Mouse (Mus musculus) liver, embryonic 14.5 days (tissue): ENCODE data around the gene Dazap1. TPM values are rescaled to one million over a fixed set of nuclear protein-coding genes. Genes with fewer than 3 reads are reported as not detected.

ENCODE experiments used
- ATAC-seq: fragments of 200-750 bp; cut with Nextera tagmentation; 2 replicates; pipeline ENCODE4 v1.8.0; 2017; ENCODE audit warnings: moderate number of reproducible peaks, mild to moderate bottlenecking, moderate library complexity; ENCODE audit not compliant: insufficient read depth
- DNase-seq, 3 experiments: peaks; one replicate each; pipeline ENCODE4 v3.0.0-alpha.2; 2012 to 2013; ENCODE audit warnings: low read depth in 3 of 3, low spot score in 3 of 3
- H3K27ac ChIP-seq: fragments of 300-500 bp; sonication (generic); 2 replicates; pipeline ENCODE4 v1.5.1; 2014; ENCODE audit warnings: moderate library complexity, mild to moderate bottlenecking, control low read depth, inconsistent platforms
- H3K27me3 ChIP-seq: fragments of 300-500 bp; sonication (generic); 2 replicates; pipeline ENCODE4 v1.6.1; 2014; ENCODE audit warnings: mild to moderate bottlenecking, low read length, moderate library complexity; ENCODE audit not compliant: control insufficient read depth, insufficient read depth
- H3K36me3 ChIP-seq: fragments of 300-500 bp; sonication (generic); replicated peaks from 2 replicates; pipeline ENCODE4 v1.6.1; 2014; ENCODE audit warnings: low read depth; ENCODE audit not compliant: control insufficient read depth, insufficient read depth
- H3K4me1 ChIP-seq, 2 experiments: fragments of 200-500 bp in 1 of 2; fragments of 300-500 bp in 1 of 2; sonication (generic) in 1 of 2; replicated peaks; 2 replicates each; pipeline ENCODE4 v1.6.1; 2012 to 2014; ENCODE audit warnings: antibody characterized with exemption in 1 of 2, inconsistent platforms in 1 of 2, low read length in 1 of 2; ENCODE audit not compliant: control insufficient read depth in 2 of 2, insufficient read depth in 2 of 2
- H3K4me2 ChIP-seq: fragments of 300-500 bp; sonication (generic); 2 replicates; pipeline ENCODE4 v1.6.1; 2014; ENCODE audit warnings: low read depth, mild to moderate bottlenecking, control low read depth, moderate library complexity
- H3K4me3 ChIP-seq, 2 experiments: fragments of 200-500 bp in 1 of 2; fragments of 300-500 bp in 1 of 2; sonication (generic) in 1 of 2; 2 replicates each; pipeline ENCODE4 v1.5.1; 2012 to 2014; ENCODE audit warnings: low read depth in 2 of 2, low read length in 2 of 2, mild to moderate bottlenecking in 2 of 2, control low read depth in 1 of 2, inconsistent platforms in 1 of 2, moderate library complexity in 1 of 2; ENCODE audit not compliant: insufficient read depth in 1 of 2
- H3K9ac ChIP-seq: fragments of 300-500 bp; sonication (generic); replicated peaks from 2 replicates; pipeline ENCODE4 v1.6.1; 2014; ENCODE audit warnings: mild to moderate bottlenecking, control low read depth, moderate library complexity
- H3K9me3 ChIP-seq: fragments of 300-500 bp; sonication (generic); 2 replicates; pipeline ENCODE4 v1.6.1; 2016; ENCODE audit warnings: low read length, mixed read lengths; ENCODE audit not compliant: control insufficient read depth
- CTCF ChIP-seq: IDR thresholded peaks from 2 replicates; pipeline ENCODE4 v1.5.1; 2016; ENCODE audit warnings: antibody characterized with exemption, low read depth, control low read depth
- EP300 ChIP-seq: IDR thresholded peaks from 2 replicates; pipeline ENCODE4 v1.6.1; 2016; ENCODE audit warnings: antibody characterized with exemption, low read depth
- WGBS: fragments of 180-500 bp; shearing (Covaris S2); extraction: QIAGEN DNeasy Blood & Tissue Kit; methylation state at CpG from one replicate; pipeline ENCODE4 v1.1.7; 2014; ENCODE audit not compliant: insufficient replicate concordance; 5-methylcytosine and 5-hydroxymethylcytosine counted together
- polyA plus RNA-seq, 2 experiments: library from polyadenylated mRNA; depleted of rRNA in 1 of 2; stranded (reverse) in 1 of 2; unstranded in 1 of 2; fragments of >200 nt; fragmentation: Nextera tagmentation in 1 of 2; extraction: Ambion mirVana in 1 of 2; gene quantifications; 2 replicates each; pipeline versions ENCODE4 v1.2.1 to v1.2.3; 2012 to 2014

The Dazap1 gene
- polyA plus RNA-seq, 2 experiments = 20.4 to 75.9 TPM

GRCm38 (mm10) chr10:80226071-80226415 lies 35.2 kb upstream of the Dazap1 start:
- H3K27ac ChIP-seq = no peak overlapping the region; the same call in 1 of the 2 replicates
- H3K9ac ChIP-seq = peak overlapping the region; percentile 43; the same call in 1 of the 2 replicates
- H3K4me2 ChIP-seq = peak overlapping the region; percentile 97
- no peak for ATAC-seq
- H3K27me3 ChIP-seq = no peaks in the 10 kb centered on the region
- no peaks in the 10 kb centered on the region for H3K9me3 ChIP-seq
- no peak for TF ChIP-seq EP300
- TF ChIP-seq CTCF = no peak
- H3K4me3 ChIP-seq = peak overlapping the region; percentile 62 to 69
- WGBS = 3% methylated on average over 14 of the region's 14 CpGs
- H3K4me1 ChIP-seq = peaks cover 8 to 16% of the 10 kb centered on the region in 2 experiments
- H3K36me3 ChIP-seq = peaks cover 10% of the 10 kb centered on the region; the same call in 1 of the 2 replicates
- DNase-seq = no peak

GRCm38 (mm10) chr10:80226416-80227165 lies 34.7 kb upstream of the Dazap1 start, which contains the start of gene Mum1:
Gene Mum1 (plus strand): TSS chr10:80226434.
- Histone ChIP-seq H3K27ac (peak within 1 kb of the TSS; percentile 43), H3K4me2 (peak within 1 kb of the TSS; percentile 97), H3K36me3 (peaks cover 10% of the 10 kb centered on the region; the same call in 1 of the 2 replicates), H3K27me3 (no peaks in the 10 kb centered on the region), H3K9me3 (no peaks in the 10 kb centered on the region), H3K4me1 (peaks cover 8 to 16% of the 10 kb centered on the region in 2 experiments), H3K4me3 (peak within 1 kb of the TSS; percentile 69 to 75), H3K9ac (peak within 1 kb of the TSS; percentile 66)
- WGBS = under 1% methylated on average over 73 of the region's 75 CpGs
- peak; percentile 99 for ATAC-seq
- DNase-seq = peak; percentile 97
- peak; percentile 90 for TF ChIP-seq CTCF
- no peak for TF ChIP-seq EP300

GRCm38 (mm10) chr10:80227166-80227539 lies 34.1 kb upstream of the Dazap1 start:
- no peak for TF ChIP-seq CTCF
- TF ChIP-seq EP300 = no peak

GRCm38 (mm10) chr10:80227877-80228775 lies 33.2 kb upstream of the Dazap1 start:
- H3K36me3 ChIP-seq = peaks cover 22% of the 10 kb centered on the region
- TF ChIP-seq CTCF (no peak), EP300 (no peak)
- H3K4me2 ChIP-seq = peak overlapping the region; percentile 97
- no peak overlapping the region for H3K27ac ChIP-seq
- H3K27me3 ChIP-seq = no peaks in the 10 kb centered on the region
- peak overlapping the region in 1 of 2 experiments; percentile 75; a peak in 2 of 4 replicates for H3K4me3 ChIP-seq
- no peak for DNase-seq
- no peaks in the 10 kb centered on the region for H3K9me3 ChIP-seq
- peaks cover 8 to 16% of the 10 kb centered on the region in 2 experiments for H3K4me1 ChIP-seq
- WGBS = 78% methylated on average over 15 of the region's 15 CpGs
- ATAC-seq = no peak
- H3K9ac ChIP-seq = no peak overlapping the region; the same call in none of the 2 replicates

More at GRCm38 (mm10) chr10:80227166-80227539, 34.1 kb upstream of the Dazap1 start:
- peak overlapping the region; percentile 97 for H3K4me2 ChIP-seq
- H3K27me3 ChIP-seq = no peaks in the 10 kb centered on the region
- H3K9me3 ChIP-seq = no peaks in the 10 kb centered on the region
- peaks cover 13% of the 10 kb centered on the region for H3K36me3 ChIP-seq
- peaks cover 8 to 16% of the 10 kb centered on the region in 2 experiments for H3K4me1 ChIP-seq
- peak overlapping the region; percentile 69 to 75 for H3K4me3 ChIP-seq
- H3K27ac ChIP-seq = peak overlapping the region; percentile 43
- DNase-seq (no peak), ATAC-seq (no peak)
- 4% methylated on average over 10 of the region's 10 CpGs for WGBS
- peak overlapping the region; percentile 66 for H3K9ac ChIP-seq
